Mouse (Mus musculus) MEL (cell line): ENCODE measurements around the gene Zfp775. TPM values are rescaled to one million over a fixed set of nuclear protein-coding genes. Genes with fewer than 3 reads are reported as not detected.

Experiments used
- DNase-seq: peaks from one replicate; pipeline ENCODE4 v3.0.0; 2011; ENCODE audit warnings: low read depth, low spot score
- H3K27ac ChIP-seq: 2 replicates; pipeline ENCODE4 v1.5.1; 2012; ENCODE audit warnings: low read depth, mild to moderate bottlenecking, control low read depth, low read length, moderate library complexity; ENCODE audit not compliant: control insufficient read depth
- H3K27me3 ChIP-seq, 2 experiments: fragments of 150-350 bp in 1 of 2; sonication (generic) in 1 of 2; 2 replicates each; pipeline ENCODE4 v1.6.1; 2012; ENCODE audit warnings: low read length in 2 of 2, mild to moderate bottlenecking in 2 of 2, improper control_type of control experiment in 1 of 2, moderate library complexity in 1 of 2; ENCODE audit not compliant: insufficient read depth in 2 of 2, control insufficient read depth in 1 of 2
- H3K36me3 ChIP-seq, 2 experiments: 2 replicates each; pipeline ENCODE4 v1.6.1; 2012 to 2014; ENCODE audit warnings: low read length in 2 of 2, improper control_type of control experiment in 1 of 2, inconsistent platforms in 1 of 2, mild to moderate bottlenecking in 1 of 2; ENCODE audit not compliant: insufficient read depth in 2 of 2, control insufficient read depth in 1 of 2
- H3K4me1 ChIP-seq, 2 experiments: fragments of 150-350 bp in 1 of 2; sonication (generic) in 1 of 2; 2 replicates each; pipeline ENCODE4 v1.6.1; 2012; ENCODE audit warnings: low read length in 2 of 2, improper control_type of control experiment in 1 of 2, mild to moderate bottlenecking in 1 of 2; ENCODE audit not compliant: insufficient read depth in 2 of 2, control insufficient read depth in 1 of 2
- H3K4me3 ChIP-seq, 2 experiments: fragments of 150-350 bp in 1 of 2; sonication (generic) in 1 of 2; 2 replicates each; pipeline ENCODE4 v1.5.1; 2012; ENCODE audit warnings: low read depth in 2 of 2, low read length in 2 of 2, mild to moderate bottlenecking in 2 of 2, moderate library complexity in 2 of 2, control low read depth in 1 of 2, improper control_type of control experiment in 1 of 2; ENCODE audit not compliant: control insufficient read depth in 1 of 2, insufficient read depth in 1 of 2
- H3K79me2 ChIP-seq: 2 replicates; pipeline ENCODE4 v1.6.1; 2012; ENCODE audit warnings: mild to moderate bottlenecking, low read length, moderate library complexity; ENCODE audit not compliant: control insufficient read depth, poor library complexity, insufficient read depth
- H3K9ac ChIP-seq: 2 replicates; pipeline ENCODE4 v1.6.1; 2012; ENCODE audit warnings: low read depth, mild to moderate bottlenecking, control low read depth, low read length, moderate library complexity; ENCODE audit not compliant: control insufficient read depth, poor library complexity, severe bottlenecking
- H3K9me3 ChIP-seq: fragments of 150-350 bp; sonication (generic); replicated peaks from 2 replicates; pipeline ENCODE4 v1.6.1; 2012; ENCODE audit warnings: mild to moderate bottlenecking, low read length, improper control_type of control experiment, moderate library complexity; ENCODE audit not compliant: insufficient read depth
- BHLHE40 ChIP-seq: IDR thresholded peaks from 2 replicates; pipeline ENCODE4 v1.6.1; 2012; ENCODE audit warnings: low read depth, mild to moderate bottlenecking, inconsistent platforms, low read length, improper control_type of control experiment, borderline replicate concordance
- CHD1 ChIP-seq: IDR thresholded peaks from 2 replicates; pipeline ENCODE4 v1.6.1; 2012; ENCODE audit warnings: low read depth, mild to moderate bottlenecking, inconsistent platforms, low read length, improper control_type of control experiment
- CHD2 ChIP-seq: IDR thresholded peaks from 2 replicates; pipeline ENCODE4 v1.6.1; 2011; ENCODE audit warnings: low read length, improper control_type of control experiment
- CTCF ChIP-seq, 3 experiments: IDR thresholded peaks in 2 of 3; conservative IDR thresholded peaks in 1 of 3; 2 replicates each; pipeline ENCODE4 v1.5.1; 2011 to 2012; ENCODE audit warnings: low read length in 3 of 3, low read depth in 2 of 3, mild to moderate bottlenecking in 2 of 3, improper control_type of control experiment in 1 of 3, inconsistent platforms in 1 of 3, mixed read lengths in 1 of 3, moderate library complexity in 1 of 3; ENCODE audit not compliant: control insufficient read depth in 1 of 3, insufficient read depth in 1 of 3, poor library complexity in 1 of 3, severe bottlenecking in 1 of 3
- ELF1 ChIP-seq: IDR thresholded peaks from 2 replicates; pipeline ENCODE4 v1.6.1; 2014; ENCODE audit warnings: low read depth, mild to moderate bottlenecking, inconsistent platforms, low read length, improper control_type of control experiment, moderate library complexity
- EP300 ChIP-seq, 2 experiments: IDR thresholded peaks; 2 replicates each; pipeline ENCODE4 v1.6.1; 2011; ENCODE audit warnings: improper control_type of control experiment in 2 of 2, low read length in 2 of 2, low read depth in 1 of 2, mild to moderate bottlenecking in 1 of 2
- ETS1 ChIP-seq: IDR thresholded peaks from 2 replicates; pipeline ENCODE4 v1.6.1; 2012; ENCODE audit warnings: low read depth, mild to moderate bottlenecking, inconsistent platforms, low read length, improper control_type of control experiment, moderate library complexity
- HCFC1 ChIP-seq: IDR thresholded peaks from 2 replicates; pipeline ENCODE4 v1.6.1; 2012; ENCODE audit warnings: low read depth, mild to moderate bottlenecking, inconsistent platforms, low read length, improper control_type of control experiment, moderate library complexity
- JUND ChIP-seq: IDR thresholded peaks from 2 replicates; pipeline ENCODE4 v1.6.1; 2011; ENCODE audit warnings: low read depth, mild to moderate bottlenecking, improper control_type of control experiment, low read length
- KAT2A ChIP-seq: conservative IDR thresholded peaks from 2 replicates; pipeline ENCODE4 v1.6.1; 2012; ENCODE audit warnings: low read depth, low read length, improper control_type of control experiment, inconsistent platforms
- MAFK ChIP-seq: IDR thresholded peaks from 2 replicates; pipeline ENCODE4 v1.6.1; 2011; ENCODE audit warnings: low read depth, mild to moderate bottlenecking, low read length, improper control_type of control experiment, borderline replicate concordance
- MAX ChIP-seq: IDR thresholded peaks from 2 replicates; pipeline ENCODE4 v1.6.1; 2011; ENCODE audit warnings: low read length, improper control_type of control experiment
- MAZ ChIP-seq: IDR thresholded peaks from 2 replicates; pipeline ENCODE4 v1.6.1; 2012; ENCODE audit warnings: low read depth, mild to moderate bottlenecking, inconsistent platforms, low read length, improper control_type of control experiment
- MEF2A ChIP-seq: IDR thresholded peaks from 2 replicates; pipeline ENCODE4 v1.6.1; 2014; ENCODE audit warnings: low read depth, mild to moderate bottlenecking, inconsistent platforms, low read length, improper control_type of control experiment; ENCODE audit not compliant: poor library complexity, insufficient replicate concordance, severe bottlenecking; ENCODE audit errors: extremely low read depth
- MXI1 ChIP-seq: IDR thresholded peaks from 2 replicates; pipeline ENCODE4 v1.6.1; 2011; ENCODE audit warnings: mild to moderate bottlenecking, low read depth, low read length, improper control_type of control experiment
- MYB ChIP-seq: IDR thresholded peaks from 2 replicates; pipeline ENCODE4 v1.6.1; 2011; ENCODE audit warnings: mild to moderate bottlenecking, low read depth, low read length, improper control_type of control experiment
- MYC ChIP-seq: IDR thresholded peaks from 2 replicates; pipeline ENCODE4 v1.6.1; 2011; ENCODE audit warnings: low read depth, mild to moderate bottlenecking, low read length, improper control_type of control experiment, moderate library complexity
- NELFE ChIP-seq: IDR thresholded peaks from 2 replicates; pipeline ENCODE4 v1.6.1; 2011; ENCODE audit warnings: low read depth, low read length, improper control_type of control experiment
- NRF1 ChIP-seq: IDR thresholded peaks from 2 replicates; pipeline ENCODE4 v1.6.1; 2014; ENCODE audit warnings: low read depth, mild to moderate bottlenecking, inconsistent platforms, low read length, improper control_type of control experiment, moderate library complexity; ENCODE audit not compliant: poor library complexity, insufficient read depth, severe bottlenecking
- POLR2A ChIP-seq, 2 experiments: IDR thresholded peaks; 2 replicates each; pipeline ENCODE4 v1.6.1; 2011 to 2012; ENCODE audit warnings: low read length in 2 of 2, mild to moderate bottlenecking in 2 of 2, control low read depth in 1 of 2, improper control_type of control experiment in 1 of 2, low read depth in 1 of 2, moderate library complexity in 1 of 2; ENCODE audit not compliant: control insufficient read depth in 1 of 2, insufficient read depth in 1 of 2, poor library complexity in 1 of 2
- RAD21 ChIP-seq: IDR thresholded peaks from 2 replicates; pipeline ENCODE4 v1.6.1; 2011; ENCODE audit warnings: mild to moderate bottlenecking, low read depth, low read length, improper control_type of control experiment
- SIN3A ChIP-seq: IDR thresholded peaks from 2 replicates; pipeline ENCODE4 v1.6.1; 2012; ENCODE audit warnings: low read length, improper control_type of control experiment, inconsistent platforms
- SMC3 ChIP-seq: IDR thresholded peaks from 2 replicates; pipeline ENCODE4 v1.6.1; 2011; ENCODE audit warnings: low read depth, low read length, improper control_type of control experiment
- TAL1 ChIP-seq: IDR thresholded peaks from 2 replicates; pipeline ENCODE4 v1.6.1; 2012; ENCODE audit warnings: mild to moderate bottlenecking, inconsistent platforms, low read length, moderate library complexity, mixed read lengths
- TBP ChIP-seq: IDR thresholded peaks from 2 replicates; pipeline ENCODE4 v1.8.0; 2011; ENCODE audit warnings: low read depth, low read length, improper control_type of control experiment
- USF1 ChIP-seq: IDR thresholded peaks from 2 replicates; pipeline ENCODE4 v1.6.1; 2014; ENCODE audit warnings: low read depth, mild to moderate bottlenecking, inconsistent platforms, low read length, improper control_type of control experiment, moderate library complexity
- USF2 ChIP-seq, 2 experiments: IDR thresholded peaks; 2 replicates each; pipeline ENCODE4 v1.6.1; 2011 to 2012; ENCODE audit warnings: improper control_type of control experiment in 2 of 2, low read length in 2 of 2, borderline replicate concordance in 1 of 2, inconsistent platforms in 1 of 2, low read depth in 1 of 2, mild to moderate bottlenecking in 1 of 2; ENCODE audit not compliant: insufficient read depth in 1 of 2
- ZC3H11A ChIP-seq: IDR thresholded peaks from 2 replicates; pipeline ENCODE4 v1.6.1; 2012; ENCODE audit warnings: low read depth, mild to moderate bottlenecking, inconsistent platforms, low read length, improper control_type of control experiment
- ZKSCAN1 ChIP-seq: IDR thresholded peaks from 2 replicates; pipeline ENCODE4 v1.6.1; 2012; ENCODE audit warnings: low read depth, mild to moderate bottlenecking, inconsistent platforms, low read length, improper control_type of control experiment, moderate library complexity
- ZNF384 ChIP-seq: IDR thresholded peaks from 2 replicates; pipeline ENCODE4 v1.6.1; 2012; ENCODE audit warnings: low read depth, mild to moderate bottlenecking, inconsistent platforms, low read length, improper control_type of control experiment
- polyA plus RNA-seq, 2 experiments: library from polyadenylated mRNA; stranded (reverse) in 1 of 2; unstranded in 1 of 2; fragments of >175 nt in 1 of 2; fragments of >200 nt in 1 of 2; gene quantifications; 2 replicates each; pipeline versions ENCODE4 v1.2.1 to v1.2.4; 2012; ENCODE audit warnings: low replicate concordance in 2 of 2, low read depth in 1 of 2; ENCODE audit not compliant: insufficient read length in 2 of 2, insufficient read depth in 1 of 2, missing spikeins in 1 of 2
- total RNA-seq: library from RNA; depleted of rRNA; stranded (reverse); fragments of 300-350 nt; gene quantifications from 2 replicates; pipeline ENCODE4 v1.2.3, GENCODE M21; 2012

The Zfp775 gene
- total and polyA plus RNA-seq, 3 experiments, result not detected

- Histone ChIP-seq H3K9ac (no peak overlapping the region), H3K9me3 (no peaks in the 10 kb centered on the region), H3K79me2 (no peaks in the 10 kb centered on the region), H3K4me1 (no peaks in the 10 kb centered on the region), H3K4me3 (no peak overlapping the region), H3K36me3 (no peaks in the 10 kb centered on the region), H3K27ac (no peak overlapping the region), H3K27me3 (no peaks in the 10 kb centered on the region)
- TF ChIP-seq BHLHE40 (no peak), RAD21 (peak; percentile 37), ZNF384 (peak; percentile 94), JUND (no peak), SMC3 (peak; percentile 52), CTCF (IDR thresholded peaks at IDR 0.05 in 2 of 3, conservative IDR thresholded peaks at IDR 0.05 in 1 of 3; ENCODE audit: control insufficient read depth in 1 of 3, insufficient read depth in 1 of 3, low read depth in 2 of 3, low read length in 3 of 3, poor library complexity in 1 of 3, severe bottlenecking in 1 of 3) (peak; percentile 6 to 53 (median 25); a peak in 2 of 6 replicates), HCFC1 (no peak)
- DNase-seq, result peak; percentile 35
These were observed 41.0 kb downstream of the Zfp775 start for GRCm38 (mm10) chr6:48642764-48643292.

- H3K4me1 ChIP-seq, result no peaks in the 10 kb centered on the region
- H3K27me3 ChIP-seq, result no peaks in the 10 kb centered on the region
- no peaks in the 10 kb centered on the region for H3K9me3 ChIP-seq
- H3K4me3 ChIP-seq, result no peak overlapping the region
- no peak overlapping the region for H3K9ac ChIP-seq
- no peaks in the 10 kb centered on the region for H3K36me3 ChIP-seq
- peak; percentile 56 for DNase-seq
- H3K27ac ChIP-seq, result no peak overlapping the region
- H3K79me2 ChIP-seq, result no peaks in the 10 kb centered on the region
- TF ChIP-seq MAZ (no peak), MEF2A (no peak), ETS1 (no peak), USF1 (no peak), ZKSCAN1 (no peak), CHD2 (no peak), NELFE (no peak), ZC3H11A (peak; percentile 26; the same call in 1 of the 2 replicates), BHLHE40 (no peak), SIN3A (no peak), RAD21 (peak; percentile 65), POLR2A (IDR thresholded peaks at IDR 0.05; ENCODE audit: control insufficient read depth in 1 of 2, insufficient read depth in 1 of 2, low read depth in 1 of 2, low read length in 2 of 2, poor library complexity in 1 of 2) (no peak), TAL1 (no peak), CHD1 (no peak), USF2 (IDR thresholded peaks at IDR 0.05; ENCODE audit: borderline replicate concordance in 1 of 2, insufficient read depth in 1 of 2, low read depth in 1 of 2, low read length in 2 of 2) (no peak), KAT2A (no peak), JUND (no peak), MYC (no peak), MAFK (no peak), TBP (no peak), MYB (no peak), ELF1 (no peak), CTCF (IDR thresholded peaks at IDR 0.05 in 2 of 3, conservative IDR thresholded peaks at IDR 0.05 in 1 of 3; ENCODE audit: control insufficient read depth in 1 of 3, insufficient read depth in 1 of 3, low read depth in 2 of 3, low read length in 3 of 3, poor library complexity in 1 of 3, severe bottlenecking in 1 of 3) (peak; percentile 50 to 79 (median 72)), NRF1 (no peak), MAX (no peak), EP300 (IDR thresholded peaks at IDR 0.05; ENCODE audit: low read depth in 1 of 2, low read length in 2 of 2) (no peak), MXI1 (no peak)
These were observed 43.9 kb downstream of the Zfp775 start for GRCm38 (mm10) chr6:48645660-48646308.
